Mouse (Mus musculus): ENCODE results near the gene Itln1. TPM values are rescaled to one million over a fixed set of nuclear protein-coding genes. Genes with fewer than 3 reads are reported as not detected.
A peak's percentile ranks its signal among the peaks of the same experiment; 100 is the strongest.
"Not testable (repeated sequence)": the region's sequence is repeated elsewhere in the genome, so short reads cannot be mapped to it uniquely, and the experiment has no call there.

Gene Itln1
- polyA plus RNA-seq, 2 experiments: not detected

DNA sequence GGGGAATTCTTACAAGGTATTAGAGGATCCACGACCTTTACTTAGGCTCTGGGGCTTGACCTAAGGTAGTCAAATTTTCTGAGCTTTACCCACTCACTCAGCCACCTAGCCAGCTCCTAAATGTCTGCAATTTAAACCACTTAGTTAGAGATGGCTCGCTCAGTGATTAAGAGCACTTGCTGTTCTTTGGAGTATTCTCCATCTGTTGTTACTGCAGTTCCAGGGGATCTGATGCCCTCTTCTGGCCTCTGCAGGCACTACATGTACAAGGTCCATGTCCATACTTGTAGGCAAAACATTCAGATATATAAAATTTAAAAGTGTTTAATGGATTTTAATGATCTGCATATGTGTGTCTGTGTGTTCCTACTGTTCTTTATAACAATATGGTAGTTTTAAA lies 56.1 kb downstream of the Itln1 start:
- DNase-seq (ENCODE audit: low read depth in 3 of 3, low spot score in 3 of 3) (peak in 1 of 3 experiments; percentile 24), ATAC-seq (ENCODE audit: insufficient read depth) (no peak)
- WGBS (ENCODE audit: insufficient replicate concordance): 42% methylated on average over 2 of the region's 2 CpGs
- no peaks in the 10 kb centered on the region; a peak in 1 of 4 replicates for H3K4me1 ChIP-seq (replicated peaks; ENCODE audit: control insufficient read depth in 2 of 2, insufficient read depth in 2 of 2, low read length in 1 of 2)
- H3K27ac ChIP-seq: no peak overlapping the region
- no peaks in the 10 kb centered on the region; the same call in none of the 2 replicates for H3K9me3 ChIP-seq (ENCODE audit: control insufficient read depth, low read length)
- no peak overlapping the region for H3K4me2 ChIP-seq (ENCODE audit: low read depth)
- H3K27me3 ChIP-seq (ENCODE audit: control insufficient read depth, insufficient read depth, low read length): no peaks in the 10 kb centered on the region
- H3K36me3 ChIP-seq (replicated peaks; ENCODE audit: control insufficient read depth, insufficient read depth, low read depth): no peaks in the 10 kb centered on the region
- H3K4me3 ChIP-seq (ENCODE audit: insufficient read depth in 1 of 2, low read depth in 2 of 2, low read length in 2 of 2): no peak overlapping the region
- H3K9ac ChIP-seq (replicated peaks): no peak overlapping the region
- TF ChIP-seq CTCF (IDR thresholded peaks at IDR 0.05; ENCODE audit: low read depth) (peak; percentile 73), EP300 (IDR thresholded peaks at IDR 0.05; ENCODE audit: low read depth) (no peak)

DNA sequence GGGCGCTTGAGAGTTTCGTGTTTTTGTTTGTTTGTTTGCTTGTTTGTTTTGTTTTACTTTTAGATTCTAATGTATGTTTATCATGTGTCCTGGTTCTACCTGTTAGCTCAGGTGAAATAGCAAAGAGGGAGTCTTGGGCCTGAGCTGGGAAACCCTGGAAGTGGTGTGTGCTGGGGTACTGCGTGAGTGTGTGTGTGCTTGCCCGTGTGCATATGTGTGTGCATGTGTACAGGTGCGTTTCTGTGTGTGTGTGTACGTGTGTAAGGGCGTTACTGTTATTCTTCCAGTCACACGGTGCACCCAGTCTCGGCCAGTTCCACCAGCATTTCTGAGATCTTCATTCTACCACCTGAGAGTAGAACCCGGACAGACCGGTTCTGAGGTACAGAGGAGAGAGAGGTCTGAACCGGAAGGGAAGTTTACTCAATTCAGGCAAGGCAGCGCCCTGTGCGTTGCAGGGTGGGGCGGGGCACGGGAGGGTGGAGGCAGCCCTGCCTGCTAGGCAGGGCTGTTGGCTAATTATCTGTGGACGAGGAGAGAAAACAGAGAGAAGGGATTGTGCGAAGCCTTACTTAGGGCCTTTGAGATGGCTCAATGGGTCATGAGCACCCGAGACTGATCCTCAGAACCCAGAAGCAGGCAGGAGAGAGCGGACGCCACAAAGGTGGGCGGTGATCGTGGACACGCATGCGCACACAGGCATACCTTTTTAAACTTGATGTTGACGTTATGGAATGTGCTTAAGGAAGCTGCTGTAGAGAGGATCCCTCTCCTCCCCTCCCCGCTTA lies 57.1 kb downstream of the Itln1 start:
- no peak overlapping the region; the same call in 1 of the 2 replicates for H3K9ac ChIP-seq (replicated peaks)
- peak overlapping the region; percentile 40 for H3K4me2 ChIP-seq (ENCODE audit: low read depth)
- H3K36me3 ChIP-seq (replicated peaks; ENCODE audit: control insufficient read depth, insufficient read depth, low read depth): no peaks in the 10 kb centered on the region
- H3K9me3 ChIP-seq (ENCODE audit: control insufficient read depth, low read length): no peaks in the 10 kb centered on the region; the same call in 1 of the 2 replicates
- ATAC-seq (ENCODE audit: insufficient read depth) (no peak), DNase-seq (ENCODE audit: low read depth in 3 of 3, low spot score in 3 of 3) (peak in 2 of 3 experiments; percentile 12 to 33)
- H3K4me3 ChIP-seq (ENCODE audit: insufficient read depth in 1 of 2, low read depth in 2 of 2, low read length in 2 of 2): peak overlapping the region; percentile 34 to 49
- no peaks in the 10 kb centered on the region; a peak in 1 of 4 replicates for H3K4me1 ChIP-seq (replicated peaks; ENCODE audit: control insufficient read depth in 2 of 2, insufficient read depth in 2 of 2, low read length in 1 of 2)
- H3K27me3 ChIP-seq (ENCODE audit: control insufficient read depth, insufficient read depth, low read length): no peaks in the 10 kb centered on the region
- no peak for TF ChIP-seq EP300 (IDR thresholded peaks at IDR 0.05; ENCODE audit: low read depth)
- TF ChIP-seq CTCF (IDR thresholded peaks at IDR 0.05; ENCODE audit: low read depth): no peak
- H3K27ac ChIP-seq: no peak overlapping the region
- WGBS (ENCODE audit: insufficient replicate concordance): 54% methylated on average over 27 of the region's 27 CpGs

DNA sequence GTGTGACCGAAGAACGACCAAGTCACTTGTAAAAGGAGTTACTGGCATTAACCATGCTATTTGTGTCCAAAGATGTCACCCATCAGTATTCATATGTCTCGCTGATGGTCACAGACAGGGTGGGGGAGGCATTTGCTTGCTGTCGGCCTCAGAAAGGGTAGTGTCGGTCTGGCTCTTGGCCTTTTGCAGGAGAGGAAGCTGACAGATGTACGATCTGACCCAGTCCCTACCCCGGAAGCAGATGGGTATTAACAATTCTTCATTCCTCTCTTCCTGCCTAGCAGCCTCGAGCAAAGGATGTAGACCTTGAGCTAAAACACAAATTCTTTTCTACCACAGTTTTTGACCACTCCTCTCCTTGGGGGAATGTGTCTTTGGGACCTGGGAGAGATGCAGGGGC lies 58.0 kb downstream of the Itln1 start:
- Histone ChIP-seq H3K9ac (replicated peaks) (no peak overlapping the region), H3K4me1 (replicated peaks; ENCODE audit: control insufficient read depth in 2 of 2, insufficient read depth in 2 of 2, low read length in 1 of 2) (no peaks in the 10 kb centered on the region; a peak in 1 of 4 replicates), H3K4me3 (ENCODE audit: insufficient read depth in 1 of 2, low read depth in 2 of 2, low read length in 2 of 2) (no peak overlapping the region), H3K9me3 (ENCODE audit: control insufficient read depth, low read length) (no peaks in the 10 kb centered on the region), H3K27ac (no peak overlapping the region), H3K27me3 (ENCODE audit: control insufficient read depth, insufficient read depth, low read length) (no peaks in the 10 kb centered on the region), H3K4me2 (ENCODE audit: low read depth) (no peak overlapping the region), H3K36me3 (replicated peaks; ENCODE audit: control insufficient read depth, insufficient read depth, low read depth) (no peaks in the 10 kb centered on the region)
- TF ChIP-seq CTCF (IDR thresholded peaks at IDR 0.05; ENCODE audit: low read depth): no peak
- no peak for TF ChIP-seq EP300 (IDR thresholded peaks at IDR 0.05; ENCODE audit: low read depth)
- ATAC-seq (ENCODE audit: insufficient read depth) (no peak), DNase-seq (ENCODE audit: low read depth in 3 of 3, low spot score in 3 of 3) (no peak)
- 54% methylated on average over 8 of the region's 8 CpGs for WGBS (ENCODE audit: insufficient replicate concordance)

DNA sequence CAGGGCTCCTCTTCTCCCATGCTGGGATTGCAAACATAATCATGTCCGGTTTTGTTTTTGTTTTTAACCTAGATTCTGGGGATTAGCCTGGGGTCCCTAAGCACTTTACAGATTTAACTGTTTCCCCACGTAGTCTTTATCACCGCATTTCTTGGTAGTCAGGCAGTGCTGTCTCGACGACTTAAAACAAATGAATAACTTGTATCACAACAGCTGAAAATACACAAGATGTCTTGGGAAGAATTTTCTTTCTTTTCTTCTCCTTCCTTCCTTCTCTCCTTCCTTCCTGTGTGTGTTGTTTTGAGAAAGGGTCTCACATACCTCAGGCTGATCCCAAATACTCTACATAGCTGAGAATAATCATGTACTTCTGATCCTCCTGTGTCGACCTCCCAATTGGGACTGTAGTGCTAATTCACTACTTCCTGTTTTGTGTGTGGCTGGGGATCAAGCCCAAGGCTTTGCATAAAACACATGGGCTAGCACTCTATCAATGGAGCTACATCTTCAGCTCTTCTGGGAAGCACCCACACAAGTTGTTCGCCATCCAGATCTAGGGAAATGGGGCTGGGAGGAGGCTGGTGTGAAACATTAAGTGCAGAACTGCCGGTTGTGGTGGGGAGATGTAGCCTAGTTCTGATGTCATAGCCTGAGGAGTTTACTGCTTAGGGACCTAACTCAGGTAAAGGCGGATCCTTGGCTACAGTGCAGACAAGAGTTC lies 61.0 kb downstream of the Itln1 start:
- no peaks in the 10 kb centered on the region; a peak in 1 of 4 replicates for H3K4me1 ChIP-seq (replicated peaks; ENCODE audit: control insufficient read depth in 2 of 2, insufficient read depth in 2 of 2, low read length in 1 of 2)
- H3K4me2 ChIP-seq (ENCODE audit: low read depth): no peak overlapping the region
- 45% methylated on average over 9 of the region's 9 CpGs for WGBS (ENCODE audit: insufficient replicate concordance)
- no peaks in the 10 kb centered on the region for H3K27me3 ChIP-seq (ENCODE audit: control insufficient read depth, insufficient read depth, low read length)
- H3K9me3 ChIP-seq (ENCODE audit: control insufficient read depth, low read length): no peaks in the 10 kb centered on the region
- no peak for DNase-seq (ENCODE audit: low read depth in 3 of 3, low spot score in 3 of 3)
- H3K9ac ChIP-seq (replicated peaks): no peak overlapping the region
- no peak overlapping the region for H3K4me3 ChIP-seq (ENCODE audit: insufficient read depth in 1 of 2, low read depth in 2 of 2, low read length in 2 of 2)
- TF ChIP-seq EP300 (IDR thresholded peaks at IDR 0.05; ENCODE audit: low read depth) (no peak), CTCF (IDR thresholded peaks at IDR 0.05; ENCODE audit: low read depth) (no peak)
- H3K36me3 ChIP-seq (replicated peaks; ENCODE audit: control insufficient read depth, insufficient read depth, low read depth): no peaks in the 10 kb centered on the region
- ATAC-seq (ENCODE audit: insufficient read depth): no peak
- no peak overlapping the region for H3K27ac ChIP-seq

DNA sequence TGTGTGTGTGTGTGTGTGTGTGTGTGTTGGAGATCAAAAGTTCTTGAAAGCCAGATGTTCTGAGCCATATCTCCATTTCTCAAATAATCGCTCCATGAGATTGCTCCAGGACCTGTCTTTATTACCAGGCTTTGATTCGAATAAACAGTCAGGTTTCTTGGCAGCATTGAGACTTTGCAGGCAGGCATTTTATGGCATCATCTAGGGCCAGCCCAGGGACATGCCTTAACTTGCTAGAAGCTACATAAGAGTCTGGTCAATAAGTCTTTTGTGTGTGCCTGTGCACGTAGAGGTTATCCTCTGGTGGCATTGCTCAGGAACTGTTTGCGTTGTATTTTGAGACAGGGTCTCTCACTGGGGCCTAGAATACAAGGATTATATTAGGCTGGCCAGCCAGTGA lies 61.6 kb downstream of the Itln1 start:
- WGBS (ENCODE audit: insufficient replicate concordance): 65% methylated on average over 4 of the region's 4 CpGs
- DNase-seq (ENCODE audit: low read depth in 3 of 3, low spot score in 3 of 3): no peak
- Histone ChIP-seq H3K36me3 (replicated peaks; ENCODE audit: control insufficient read depth, insufficient read depth, low read depth) (no peaks in the 10 kb centered on the region), H3K4me3 (ENCODE audit: insufficient read depth in 1 of 2, low read depth in 2 of 2, low read length in 2 of 2) (no peak overlapping the region), H3K27ac (no peak overlapping the region), H3K9ac (replicated peaks) (no peak overlapping the region), H3K27me3 (ENCODE audit: control insufficient read depth, insufficient read depth, low read length) (no peaks in the 10 kb centered on the region), H3K4me2 (ENCODE audit: low read depth) (no peak overlapping the region), H3K4me1 (replicated peaks; ENCODE audit: control insufficient read depth in 2 of 2, insufficient read depth in 2 of 2, low read length in 1 of 2) (no peaks in the 10 kb centered on the region; a peak in 1 of 4 replicates), H3K9me3 (ENCODE audit: control insufficient read depth, low read length) (no peaks in the 10 kb centered on the region)
- TF ChIP-seq CTCF (IDR thresholded peaks at IDR 0.05; ENCODE audit: low read depth) (no peak), EP300 (IDR thresholded peaks at IDR 0.05; ENCODE audit: low read depth) (no peak)
- ATAC-seq (ENCODE audit: insufficient read depth): no peak

DNA sequence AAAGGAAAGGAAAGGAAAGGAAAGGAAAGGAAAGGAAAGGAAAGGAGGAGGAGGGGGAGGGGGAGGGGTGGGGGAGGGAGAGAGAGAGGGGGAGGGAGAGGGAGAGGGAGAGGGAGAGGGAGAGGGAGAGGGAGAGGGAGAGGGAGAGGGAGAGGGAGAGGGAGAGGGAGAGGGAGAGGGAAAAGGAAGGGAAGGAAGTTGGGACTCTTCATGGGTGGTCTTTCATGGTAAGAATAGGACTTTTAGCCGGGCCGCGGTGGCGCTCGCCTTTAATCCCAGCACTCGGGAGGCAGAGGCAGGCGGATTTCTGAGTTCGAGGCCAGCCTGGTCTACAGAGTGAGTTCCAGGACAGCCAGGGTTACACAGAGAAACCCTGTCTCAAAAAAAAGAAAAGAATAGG lies 63.2 kb downstream of the Itln1 start:
- H3K4me1 ChIP-seq (replicated peaks; ENCODE audit: control insufficient read depth in 2 of 2, insufficient read depth in 2 of 2, low read length in 1 of 2); DNase-seq (ENCODE audit: low read depth in 3 of 3, low spot score in 3 of 3); H3K27ac ChIP-seq; H3K9me3 ChIP-seq (ENCODE audit: control insufficient read depth, low read length); H3K27me3 ChIP-seq (ENCODE audit: control insufficient read depth, insufficient read depth, low read length); ATAC-seq (ENCODE audit: insufficient read depth); H3K4me2 ChIP-seq (ENCODE audit: low read depth); H3K9ac ChIP-seq (replicated peaks); H3K4me3 ChIP-seq (ENCODE audit: insufficient read depth in 1 of 2, low read depth in 2 of 2, low read length in 2 of 2); H3K36me3 ChIP-seq (replicated peaks; ENCODE audit: control insufficient read depth, insufficient read depth, low read depth): not testable (repeated sequence)
- 77% methylated on average over 6 of the region's 8 CpGs for WGBS (ENCODE audit: insufficient replicate concordance)
